Mouse (Mus musculus): ENCODE results near the gene Tmem132e. TPM values are rescaled to one million over a fixed set of nuclear protein-coding genes. Genes with fewer than 3 reads are reported as not detected.

The Tmem132e gene
- 1 to 10 TPM in 1 of 2 experiments, under 1 TPM in 1; 0.60 to 1.1 TPM for total RNA-seq (2023)

GRCm38 (mm10) chr11:82388371-82389313, at the start of gene Tmem132e:
Tmem132e (plus strand) TSS chr11:82388900.

Other genes with a start within 250 kb of the Tmem132e start
- gene Ccl1, start 83.2 kb upstream of the Tmem132e start, total RNA-seq (2023) = not detected

Data from neutrophil, adult 59 days (primary cell).